Mouse (Mus musculus) kidney, adult 2 months (tissue): ENCODE measurements around the gene Gm10563. TPM values are rescaled to one million over a fixed set of nuclear protein-coding genes. Genes with fewer than 3 reads are reported as not detected.

ENCODE experiments used
- DNase-seq: peaks from one replicate; pipeline ENCODE4 v3.0.0; 2021
- H3K27ac ChIP-seq: fragments of 200-500 bp; 2 replicates; pipeline ENCODE4 v1.5.1; 2012; ENCODE audit warnings: low read depth, low read length, control low read depth, inconsistent platforms; ENCODE audit not compliant: insufficient read depth
- H3K27me3 ChIP-seq: fragments of 200-500 bp; replicated peaks from 2 replicates; pipeline ENCODE4 v1.6.1; 2012; ENCODE audit warnings: mild to moderate bottlenecking, moderate library complexity, low read length, inconsistent platforms; ENCODE audit not compliant: control insufficient read depth, insufficient read depth
- H3K36me3 ChIP-seq: fragments of 200-500 bp; 2 replicates; pipeline ENCODE4 v1.6.1; 2012; ENCODE audit warnings: mild to moderate bottlenecking, moderate library complexity, low read length, inconsistent platforms; ENCODE audit not compliant: control insufficient read depth, insufficient read depth
- H3K4me1 ChIP-seq: fragments of 200-500 bp; 2 replicates; pipeline ENCODE4 v1.6.1; 2011; ENCODE audit warnings: low read length; ENCODE audit not compliant: control insufficient read depth, insufficient read depth
- H3K4me3 ChIP-seq: fragments of 200-500 bp; 2 replicates; pipeline ENCODE4 v1.5.1; 2011; ENCODE audit warnings: mild to moderate bottlenecking, low read depth, low read length, control low read depth; ENCODE audit not compliant: insufficient read depth
- CTCF ChIP-seq: fragments of 200-500 bp; conservative IDR thresholded peaks from 2 replicates; pipeline ENCODE4 v1.5.1; 2011; ENCODE audit warnings: low read depth, mild to moderate bottlenecking, control low read depth, low read length, moderate library complexity, mixed read lengths; ENCODE audit not compliant: insufficient read depth, insufficient read length
- POLR2A ChIP-seq: fragments of 200-500 bp; IDR thresholded peaks from one replicate; pipeline ENCODE4 v1.6.1; 2011; ENCODE audit warnings: low read depth, low read length, control low read depth
- WGBS: fragments of 180-500 bp; shearing (Covaris S2); methylation state at CpG from one replicate; pipeline ENCODE4 v1.1.7; 2018; 5-methylcytosine and 5-hydroxymethylcytosine counted together
- polyA plus RNA-seq: library from polyadenylated mRNA; depleted of rRNA; stranded (reverse); fragments of >200 nt; gene quantifications from 2 replicates; pipeline ENCODE4 v1.2.3, GENCODE M21; 2012

Gene Gm10563
- polyA plus RNA-seq, 1 experiment = not detected

GRCm38 (mm10) chr4:155602753-155603152 lies 42.5 kb downstream of the Gm10563 start:
- TF ChIP-seq CTCF (no peak), POLR2A (no peak)
- Histone ChIP-seq H3K27ac (no peak overlapping the region), H3K4me1 (0 out of 2 replicates have a peak, but pooled peaks cover 4% of the 10 kb centered on the region), H3K36me3 (no peaks in the 10 kb centered on the region; the same call in 1 of the 2 replicates), H3K4me3 (no peak overlapping the region), H3K27me3 (no peaks in the 10 kb centered on the region)
- 96% methylated on average over 1 of the region's 1 CpGs for WGBS
- no peak for DNase-seq

GRCm38 (mm10) chr4:155601997-155602456 lies 43.2 kb downstream of the Gm10563 start:
- TF ChIP-seq POLR2A (no peak), CTCF (no peak)
- H3K4me3 ChIP-seq = peak overlapping the region; percentile 95
- WGBS = 2% methylated on average over 31 of the region's 31 CpGs
- DNase-seq = no peak
- no peaks in the 10 kb centered on the region; the same call in 1 of the 2 replicates for H3K36me3 ChIP-seq
- H3K27ac ChIP-seq = peak overlapping the region; percentile 76
- 0 out of 2 replicates have a peak, but pooled peaks cover 4% of the 10 kb centered on the region for H3K4me1 ChIP-seq
- H3K27me3 ChIP-seq = no peaks in the 10 kb centered on the region

GRCm38 (mm10) chr4:155601091-155601996 lies 43.9 kb downstream of the Gm10563 start, which contains the start of gene Slc35e2:
Gene Slc35e2, plus strand, starts transcription at chr4:155601416.
- H3K4me3 ChIP-seq = peak within 1 kb of the TSS; percentile 95
- DNase-seq = peak; percentile 96
- H3K27me3 ChIP-seq = no peaks in the 10 kb centered on the region
- peak; percentile 62 for TF ChIP-seq POLR2A
- TF ChIP-seq CTCF = no peak
- no peaks in the 10 kb centered on the region; the same call in 1 of the 2 replicates for H3K36me3 ChIP-seq
- under 1% methylated on average over 65 of the region's 65 CpGs for WGBS
- 0 out of 2 replicates have a peak, but pooled peaks cover 6% of the 10 kb centered on the region for H3K4me1 ChIP-seq
- peak within 1 kb of the TSS; percentile 98 for H3K27ac ChIP-seq

DNA sequence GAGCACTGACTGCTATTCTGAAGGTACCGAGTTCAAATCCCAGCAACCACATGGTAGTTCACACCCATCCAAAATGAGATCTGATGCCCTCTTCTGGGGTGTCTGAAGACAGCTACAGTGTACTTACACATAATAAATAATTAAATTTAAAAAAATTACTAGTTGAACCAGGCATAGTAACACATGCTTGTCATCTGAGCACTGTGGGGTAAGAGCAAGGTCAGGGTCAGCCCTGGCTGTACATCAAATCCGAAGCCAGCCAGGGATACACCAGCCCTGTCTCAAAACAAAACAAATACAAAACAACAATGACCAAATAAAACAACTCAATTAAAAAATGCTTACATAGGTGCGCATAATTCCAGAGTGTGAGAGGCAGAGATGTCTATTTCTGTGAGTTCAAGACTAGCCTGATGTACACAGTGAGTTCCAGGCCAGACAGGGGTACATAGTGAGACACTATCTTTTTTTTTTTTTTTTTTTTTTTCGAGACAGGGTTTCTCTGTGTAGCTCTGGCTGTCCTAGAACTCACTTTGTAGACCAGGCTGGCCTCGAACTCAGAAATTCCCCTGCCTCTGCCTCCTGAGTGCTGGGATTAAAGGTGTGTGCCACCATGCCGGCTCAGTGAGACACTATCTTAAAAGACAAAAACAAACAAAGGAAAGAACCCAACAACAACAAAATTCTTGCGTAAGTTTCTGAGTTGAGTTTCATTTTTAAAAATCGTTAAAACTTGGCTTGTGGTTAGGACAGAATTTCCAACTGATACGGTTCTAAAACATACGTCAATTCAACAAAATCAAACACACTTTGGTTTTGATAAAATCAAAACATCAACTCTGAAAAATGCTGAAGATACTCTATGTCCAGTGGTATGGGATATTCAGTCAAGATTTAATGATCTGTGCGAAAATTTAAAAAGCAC lies 45.0 kb downstream of the Gm10563 start:
- no peaks in the 10 kb centered on the region for H3K27me3 ChIP-seq
- no peak for TF ChIP-seq POLR2A
- no peak for TF ChIP-seq CTCF
- WGBS = 77% methylated on average over 11 of the region's 11 CpGs
- no peak for DNase-seq
- H3K36me3 ChIP-seq = no peaks in the 10 kb centered on the region; the same call in 1 of the 2 replicates
- no peak overlapping the region for H3K4me3 ChIP-seq
- no peak overlapping the region; the same call in 1 of the 2 replicates for H3K27ac ChIP-seq
- H3K4me1 ChIP-seq = 0 out of 2 replicates have a peak, but pooled peaks cover 7% of the 10 kb centered on the region

- 17% methylated on average over 16 of the region's 20 CpGs for WGBS
- TF ChIP-seq CTCF (no peak), POLR2A (no peak)
- no peak for DNase-seq
Measured at GRCm38 (mm10) chr4:155598536-155598935, 46.7 kb downstream of the Gm10563 start.

GRCm38 (mm10) chr4:155596606-155597005 lies 48.6 kb downstream of the Gm10563 start:
- H3K27ac ChIP-seq = no peak overlapping the region
- H3K36me3 ChIP-seq = no peaks in the 10 kb centered on the region
- DNase-seq = no peak
- no peak for TF ChIP-seq POLR2A
- no peak for TF ChIP-seq CTCF
- H3K4me1 ChIP-seq = 0 out of 2 replicates have a peak, but pooled peaks cover 3% of the 10 kb centered on the region
- H3K4me3 ChIP-seq = no peak overlapping the region
- 45% methylated on average over 5 of the region's 5 CpGs for WGBS
- H3K27me3 ChIP-seq = no peaks in the 10 kb centered on the region

More at GRCm38 (mm10) chr4:155598536-155598935, 46.7 kb downstream of the Gm10563 start:
- no peak overlapping the region for H3K4me3 ChIP-seq
- no peaks in the 10 kb centered on the region for H3K27me3 ChIP-seq
- no peaks in the 10 kb centered on the region; the same call in 1 of the 2 replicates for H3K36me3 ChIP-seq
- H3K27ac ChIP-seq = no peak overlapping the region
- 0 out of 2 replicates have a peak, but pooled peaks cover 7% of the 10 kb centered on the region for H3K4me1 ChIP-seq
